In the genomic region with DNA sequence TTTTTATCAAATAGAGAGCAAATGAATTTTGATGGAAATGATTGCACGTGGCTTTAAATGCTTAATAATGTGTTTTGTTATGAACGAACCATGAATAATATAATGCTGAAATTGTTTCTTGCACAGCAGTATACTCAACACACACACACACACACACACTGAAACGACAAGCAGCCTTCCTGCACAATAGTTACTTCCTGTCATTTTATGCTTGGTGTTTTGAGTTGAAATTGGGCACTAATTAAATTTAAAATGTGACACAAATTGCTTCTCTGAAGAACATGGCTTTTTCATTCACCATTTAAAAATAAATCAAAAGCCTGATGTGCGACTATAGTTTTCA, we compare ENCODE assay signal across 12 mouse cellular contexts. TPM values are rescaled to one million over a fixed set of nuclear protein-coding genes. Genes with fewer than 3 reads are reported as not detected.
DNase-seq lines count a peak whose midpoint lies in the region; ATAC-seq lines count a peak whose summit lies in the region.
"Had no signal": no experiment of that assay in that cellular context is flagged by ENCODE, and none has a peak within 500 bp of the region (broad histone marks: within the 10 kb centered on the region; RNA-seq: fewer than 3 reads in every experiment).

No protein-coding gene starts in this region.

- H3K9me3 ChIP-seq in neural tube, embryonic 12.5 days, result no peaks in the 10 kb centered on the region
- 0 out of 2 replicates have a peak, but pooled peaks cover 5% of the 10 kb centered on the region for H3K9me3 ChIP-seq in hindbrain, embryonic 16.5 days (ENCODE audit: control insufficient read depth, low read length)
- no peaks in the 10 kb centered on the region for H3K9me3 ChIP-seq in midbrain, embryonic 14.5 days (ENCODE audit: control insufficient read depth, low read length)
- no peaks in the 10 kb centered on the region for H3K9me3 ChIP-seq in liver, embryonic 12.5 days (replicated peaks)
- H3K9me3 ChIP-seq: megakaryocyte, embryonic 14.5 days had no signal

- H3K36me3 ChIP-seq in neural tube, embryonic 12.5 days, result no peaks in the 10 kb centered on the region
- no peaks in the 10 kb centered on the region for H3K36me3 ChIP-seq in hindbrain, embryonic 16.5 days (ENCODE audit: control insufficient read depth, insufficient read depth, low read length)
- H3K36me3 ChIP-seq in midbrain, embryonic 14.5 days (ENCODE audit: control insufficient read depth, insufficient read depth, low read length), result no peaks in the 10 kb centered on the region
- no peaks in the 10 kb centered on the region for H3K36me3 ChIP-seq in liver, embryonic 12.5 days

- H3K27ac ChIP-seq in neural tube, embryonic 12.5 days, result no peak overlapping the region
- no peak overlapping the region for H3K27ac ChIP-seq in hindbrain, embryonic 16.5 days (ENCODE audit: low read depth, low read length)
- H3K27ac ChIP-seq in midbrain, embryonic 14.5 days (replicated peaks; ENCODE audit: low read depth, low read length), result no peak overlapping the region
- H3K27ac ChIP-seq in liver, embryonic 12.5 days, result no peak overlapping the region
- H3K27ac ChIP-seq: liver, embryonic 14.5 days had no signal

- no peak overlapping the region for H3K4me3 ChIP-seq in neural tube, embryonic 12.5 days
- peak overlapping the region; percentile 41 for H3K4me3 ChIP-seq in hindbrain, embryonic 16.5 days (ENCODE audit: low read length)
- H3K4me3 ChIP-seq in midbrain, embryonic 14.5 days (replicated peaks; ENCODE audit: low read depth, low read length), result peak overlapping the region; percentile 32
- no peak overlapping the region for H3K4me3 ChIP-seq in liver, embryonic 12.5 days
- H3K4me3 ChIP-seq: megakaryocyte, embryonic 14.5 days had no signal

- no peak for DNase-seq in neural tube, embryonic 10.5 days (ENCODE audit: extremely low spot score, low spot score)
- DNase-seq in midbrain, embryonic 14.5 days, result no peak
- no peak for DNase-seq in embryo, embryonic 11 days
- no peak for DNase-seq in kidney, adult 8-10 months
- DNase-seq: kidney, postnatal 25 days; right cerebral cortex, postnatal 4 days had no signal

- WGBS in neural tube, embryonic 12.5 days, result 61% methylated on average over 4 of the region's 4 CpGs
- 33% methylated on average over 4 of the region's 4 CpGs for WGBS in hindbrain, embryonic 16.5 days
- 40% methylated on average over 4 of the region's 4 CpGs for WGBS in midbrain, embryonic 14.5 days
- 63% methylated on average over 4 of the region's 4 CpGs for WGBS in liver, embryonic 12.5 days (ENCODE audit: insufficient replicate concordance)

- H3K9ac ChIP-seq in neural tube, embryonic 12.5 days, result no peak overlapping the region
- no peak overlapping the region for H3K9ac ChIP-seq in hindbrain, embryonic 16.5 days (ENCODE audit: low read depth, low read length)
- H3K9ac ChIP-seq in midbrain, embryonic 14.5 days (replicated peaks; ENCODE audit: low read length), result no peak overlapping the region
- H3K9ac ChIP-seq in liver, embryonic 12.5 days, result no peak overlapping the region
- H3K9ac ChIP-seq: liver, embryonic 14.5 days had no signal

- peak overlapping the region; percentile 41; the same call in 1 of the 2 replicates for H3K4me2 ChIP-seq in neural tube, embryonic 12.5 days (replicated peaks)
- H3K4me2 ChIP-seq in hindbrain, embryonic 16.5 days (ENCODE audit: low read length), result peak overlapping the region; percentile 63
- peak overlapping the region; percentile 50 for H3K4me2 ChIP-seq in midbrain, embryonic 14.5 days (ENCODE audit: low read length)
- H3K4me2 ChIP-seq in liver, embryonic 12.5 days, result no peak overlapping the region

- H3K27me3 ChIP-seq in neural tube, embryonic 12.5 days (replicated peaks), result no peaks in the 10 kb centered on the region
- H3K27me3 ChIP-seq in hindbrain, embryonic 16.5 days (replicated peaks; ENCODE audit: control insufficient read depth, insufficient read depth, low read length), result no peaks in the 10 kb centered on the region
- H3K27me3 ChIP-seq in midbrain, embryonic 14.5 days (ENCODE audit: control insufficient read depth, insufficient read depth, low read length), result no peaks in the 10 kb centered on the region
- H3K27me3 ChIP-seq in liver, embryonic 12.5 days (replicated peaks), result no peaks in the 10 kb centered on the region
- H3K27me3 ChIP-seq: megakaryocyte, embryonic 14.5 days had no signal

- H3K4me1 ChIP-seq in neural tube, embryonic 12.5 days, result no peaks in the 10 kb centered on the region
- H3K4me1 ChIP-seq in hindbrain, embryonic 16.5 days (ENCODE audit: control insufficient read depth, insufficient read depth, low read depth, low read length), result no peaks in the 10 kb centered on the region
- H3K4me1 ChIP-seq in midbrain, embryonic 14.5 days (ENCODE audit: control insufficient read depth, insufficient read depth, low read length), result peaks cover 4% of the 10 kb centered on the region; the same call in 1 of the 2 replicates
- H3K4me1 ChIP-seq in liver, embryonic 12.5 days, result no peaks in the 10 kb centered on the region
- H3K4me1 ChIP-seq: megakaryocyte, embryonic 14.5 days had no signal

- no peak for ATAC-seq in neural tube, embryonic 12.5 days (ENCODE audit: low FRiP score, low read depth)
- ATAC-seq in hindbrain, embryonic 16.5 days, result peak; percentile 73
- ATAC-seq in midbrain, embryonic 14.5 days (ENCODE audit: low FRiP score, low TSS enrichment), result peak; percentile 31; the same call in 1 of the 2 replicates
- ATAC-seq in liver, embryonic 12.5 days, result no peak

RNA-seq across cellular contexts. Expression of a gene that starts 0.3 kb away (rescaled TPM):
- 2.4 and 2.7 TPM in 2 replicates for polyA plus RNA-seq in neural tube, embryonic 12.5 days (2016; fragmentation: Nextera tagmentation; extraction: Ambion mirVana)
- polyA plus RNA-seq in hindbrain, embryonic 16.5 days (2015; fragmentation: Nextera tagmentation; extraction: Ambion mirVana), result 3.0 and 3.3 TPM in 2 replicates
- 3.7 and 4.1 TPM in 2 replicates for polyA plus RNA-seq in midbrain, embryonic 14.5 days (2014; fragmentation: Nextera tagmentation; extraction: Ambion mirVana)
- polyA plus RNA-seq in liver, embryonic 12.5 days (2016; fragmentation: Nextera tagmentation; extraction: Ambion mirVana), result 0.22 and 0.45 TPM in 2 replicates
- polyA plus RNA-seq: testis, adult 2 months had no signal

Comparison
In these comparisons a context has a peak if more than half of its experiments do, and no peak if none do; other contexts are left out.
1. ATAC-seq: peak in hindbrain, embryonic 16.5 days (single experiment) and midbrain, embryonic 14.5 days (single experiment); none in neural tube, embryonic 12.5 days (single experiment) and liver, embryonic 12.5 days (single experiment).
2. H3K4me3 ChIP-seq: peak in hindbrain, embryonic 16.5 days (single experiment) and midbrain, embryonic 14.5 days (single experiment); none in neural tube, embryonic 12.5 days (single experiment) and liver, embryonic 12.5 days (single experiment).